Mouse (Mus musculus) heart, embryonic 14.5 days (tissue): ENCODE results near the gene Pgf. TPM values are rescaled to one million over a fixed set of nuclear protein-coding genes. Genes with fewer than 3 reads are reported as not detected.

Experiments
- ATAC-seq: fragments of 200-750 bp; cut with Nextera tagmentation; 2 replicates; pipeline ENCODE4 v1.8.0; 2017; ENCODE audit warnings: low read depth, moderate TSS enrichment; ENCODE audit not compliant: insufficient number of reproducible peaks, insufficient read depth, low FRiP score
- H3K27ac ChIP-seq, 2 experiments: fragments of 200-500 bp in 1 of 2; fragments of 300-500 bp in 1 of 2; sonication (generic) in 1 of 2; replicated peaks in 1 of 2; 2 replicates each; pipeline ENCODE4 v1.5.1; 2012 to 2014; ENCODE audit warnings: low read depth in 2 of 2, low read length in 2 of 2, control low read depth in 1 of 2, mild to moderate bottlenecking in 1 of 2, mixed read lengths in 1 of 2; ENCODE audit not compliant: control insufficient read depth in 1 of 2, insufficient read depth in 1 of 2
- H3K27me3 ChIP-seq: fragments of 300-500 bp; sonication (generic); 2 replicates; pipeline ENCODE4 v1.6.1; 2014; ENCODE audit warnings: mild to moderate bottlenecking, low read length, control low read depth; ENCODE audit not compliant: control insufficient read depth, insufficient read depth
- H3K36me3 ChIP-seq: fragments of 300-500 bp; sonication (generic); 2 replicates; pipeline ENCODE4 v1.6.1; 2014; ENCODE audit warnings: mild to moderate bottlenecking, control low read depth, low read length, mixed read lengths; ENCODE audit not compliant: control insufficient read depth, insufficient read depth
- H3K4me1 ChIP-seq, 2 experiments: fragments of 200-500 bp in 1 of 2; fragments of 300-500 bp in 1 of 2; sonication (generic) in 1 of 2; 2 replicates each; pipeline ENCODE4 v1.6.1; 2012 to 2014; ENCODE audit warnings: low read length in 2 of 2, control low read depth in 1 of 2, mixed read lengths in 1 of 2; ENCODE audit not compliant: control insufficient read depth in 2 of 2, insufficient read depth in 2 of 2
- H3K4me2 ChIP-seq: fragments of 300-500 bp; sonication (generic); 2 replicates; pipeline ENCODE4 v1.6.1; 2014; ENCODE audit warnings: mild to moderate bottlenecking, low read length
- H3K4me3 ChIP-seq, 2 experiments: fragments of 200-500 bp in 1 of 2; fragments of 300-500 bp in 1 of 2; sonication (generic) in 1 of 2; 2 replicates each; pipeline ENCODE4 v1.5.1; 2012 to 2014; ENCODE audit warnings: low read length in 2 of 2, mild to moderate bottlenecking in 2 of 2, control low read depth in 1 of 2, low read depth in 1 of 2, moderate library complexity in 1 of 2; ENCODE audit not compliant: control insufficient read depth in 1 of 2, insufficient read depth in 1 of 2
- H3K9ac ChIP-seq: fragments of 300-500 bp; sonication (generic); 2 replicates; pipeline ENCODE4 v1.6.1; 2014; ENCODE audit warnings: mild to moderate bottlenecking, low read length
- H3K9me3 ChIP-seq: fragments of 300-500 bp; sonication (generic); 2 replicates; pipeline ENCODE4 v1.6.1; 2016; ENCODE audit warnings: low read length, control low read depth; ENCODE audit not compliant: control insufficient read depth
- WGBS: fragments of 180-500 bp; shearing (Covaris S2); extraction: QIAGEN DNeasy Blood & Tissue Kit; methylation state at CpG from one replicate; pipeline ENCODE4 v1.1.7; 2014; 5-methylcytosine and 5-hydroxymethylcytosine counted together
- polyA plus RNA-seq: library from polyadenylated mRNA; unstranded; fragments of >200 nt; fragmentation: Nextera tagmentation; extraction: Ambion mirVana; gene quantifications from 2 replicates; pipeline ENCODE4 v1.2.1, GENCODE M21; 2014

Gene Pgf
- polyA plus RNA-seq, 1 experiment from 2014 or later: 10.6 TPM

GRCm38 (mm10) chr12:85136627-85137026, 41.0 kb downstream of the Pgf start:
- Histone ChIP-seq H3K36me3 (peaks cover 39% of the 10 kb centered on the region), H3K9me3 (no peaks in the 10 kb centered on the region), H3K4me3 (no peak overlapping the region), H3K27ac (no peak overlapping the region), H3K4me1 (peaks cover 3 to 9% of the 10 kb centered on the region in 2 experiments; a peak in 3 of 4 replicates), H3K27me3 (peaks cover 8% of the 10 kb centered on the region; the same call in 1 of the 2 replicates), H3K4me2 (no peak overlapping the region), H3K9ac (no peak overlapping the region)
- WGBS: 73% methylated on average over 4 of the region's 4 CpGs
- ATAC-seq: no peak

- no peak overlapping the region for H3K9ac ChIP-seq
- H3K36me3 ChIP-seq: peaks cover 48% of the 10 kb centered on the region
These were observed 41.8 kb downstream of the Pgf start for GRCm38 (mm10) chr12:85135513-85136470.

DNA sequence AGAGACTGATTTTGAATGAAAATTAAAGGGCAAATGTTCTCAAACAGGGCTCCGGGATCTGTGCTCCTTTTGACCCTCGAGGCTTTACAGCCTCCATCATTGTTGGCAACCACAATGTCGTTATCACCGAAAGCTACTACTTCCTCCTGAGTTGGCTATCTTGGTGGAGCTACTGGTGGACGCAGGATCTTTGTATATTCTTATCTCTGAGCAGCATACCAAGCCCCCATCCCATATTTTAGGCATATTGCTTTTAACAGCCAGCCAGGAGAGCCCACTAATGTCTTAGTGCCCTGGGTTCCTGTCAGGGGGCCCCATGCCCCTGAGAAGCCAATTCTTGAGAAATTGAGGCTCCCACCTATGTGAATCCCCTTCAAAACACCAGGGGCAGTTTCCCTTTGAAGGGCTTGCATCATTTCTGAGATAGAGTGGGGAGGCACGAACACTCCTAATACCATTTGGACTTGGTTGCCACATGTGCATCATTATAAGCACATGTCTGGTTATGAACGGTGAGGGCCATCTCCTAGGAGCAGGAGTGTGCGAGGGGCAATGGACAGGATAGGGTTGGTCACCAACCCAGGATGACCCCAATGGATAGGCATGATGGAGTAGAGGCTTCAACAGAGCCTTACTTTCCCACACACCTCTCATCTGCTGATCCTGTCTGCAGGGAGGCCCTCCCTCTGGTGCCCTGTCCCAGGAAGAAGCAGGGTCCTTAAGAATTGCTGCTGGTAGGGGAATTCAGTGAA, 43.4 kb downstream of the Pgf start:
- Histone ChIP-seq H3K4me2 (no peak overlapping the region), H3K27ac (no peak overlapping the region), H3K36me3 (peaks cover 63% of the 10 kb centered on the region), H3K4me3 (no peak overlapping the region), H3K9ac (no peak overlapping the region), H3K9me3 (no peaks in the 10 kb centered on the region), H3K4me1 (peaks cover 3 to 9% of the 10 kb centered on the region in 2 experiments; a peak in 3 of 4 replicates), H3K27me3 (no peaks in the 10 kb centered on the region)
- no peak for ATAC-seq
- WGBS: 75% methylated on average over 8 of the region's 8 CpGs

More at GRCm38 (mm10) chr12:85135513-85136470, 41.8 kb downstream of the Pgf start:
- Histone ChIP-seq H3K27ac (no peak overlapping the region), H3K9me3 (no peaks in the 10 kb centered on the region), H3K4me3 (no peak overlapping the region), H3K4me1 (peaks cover 3 to 9% of the 10 kb centered on the region in 2 experiments; a peak in 3 of 4 replicates), H3K4me2 (no peak overlapping the region), H3K27me3 (peaks cover 8% of the 10 kb centered on the region; the same call in 1 of the 2 replicates)
- WGBS: 65% methylated on average over 19 of the region's 19 CpGs
- no peak for ATAC-seq

GRCm38 (mm10) chr12:85131361-85131760, 46.2 kb downstream of the Pgf start:
- WGBS: 85% methylated on average over 6 of the region's 6 CpGs
- no peaks in the 10 kb centered on the region for H3K9me3 ChIP-seq
- H3K36me3 ChIP-seq: peaks cover 90% of the 10 kb centered on the region
- no peak overlapping the region for H3K9ac ChIP-seq
- ATAC-seq: no peak
- no peaks in the 10 kb centered on the region for H3K27me3 ChIP-seq
- no peak overlapping the region for H3K4me2 ChIP-seq
- no peak overlapping the region for H3K4me3 ChIP-seq
- peaks cover 3 to 7% of the 10 kb centered on the region in 2 experiments; a peak in 3 of 4 replicates for H3K4me1 ChIP-seq
- H3K27ac ChIP-seq: no peak overlapping the region

DNA sequence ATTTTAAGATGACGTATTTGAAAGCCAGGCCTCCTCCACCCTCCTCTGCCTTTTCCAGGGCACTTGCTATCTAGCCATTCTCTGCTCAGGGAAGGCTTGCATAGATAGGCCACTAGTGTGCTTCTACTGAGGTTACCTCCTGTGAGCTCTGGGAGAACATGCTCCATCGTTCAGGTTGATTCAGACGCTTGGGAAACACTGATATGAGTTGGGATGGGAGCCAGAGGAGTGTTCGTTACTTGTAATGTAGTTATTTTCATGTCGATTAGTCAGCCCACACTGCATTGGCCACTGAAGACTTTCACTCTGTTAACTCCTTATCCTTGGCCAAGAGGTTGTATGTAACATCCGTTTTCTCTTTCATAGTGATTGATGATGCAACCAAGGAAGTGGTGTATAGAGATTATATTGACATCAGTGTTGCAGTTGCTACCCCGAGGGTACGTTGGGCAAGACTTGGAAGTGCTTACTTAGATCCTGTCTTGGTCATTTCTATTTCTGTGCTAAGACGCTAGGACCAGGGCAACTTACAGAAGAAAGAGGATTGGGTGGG, 48.1 kb downstream of the Pgf start:
- no peak for ATAC-seq
- Histone ChIP-seq H3K36me3 (peaks cover 96% of the 10 kb centered on the region), H3K9me3 (no peaks in the 10 kb centered on the region), H3K4me3 (no peak overlapping the region), H3K27me3 (no peaks in the 10 kb centered on the region), H3K9ac (no peak overlapping the region), H3K4me2 (no peak overlapping the region), H3K4me1 (no peaks in the 10 kb centered on the region), H3K27ac (no peak overlapping the region)
- WGBS: 75% methylated on average over 9 of the region's 9 CpGs

DNA sequence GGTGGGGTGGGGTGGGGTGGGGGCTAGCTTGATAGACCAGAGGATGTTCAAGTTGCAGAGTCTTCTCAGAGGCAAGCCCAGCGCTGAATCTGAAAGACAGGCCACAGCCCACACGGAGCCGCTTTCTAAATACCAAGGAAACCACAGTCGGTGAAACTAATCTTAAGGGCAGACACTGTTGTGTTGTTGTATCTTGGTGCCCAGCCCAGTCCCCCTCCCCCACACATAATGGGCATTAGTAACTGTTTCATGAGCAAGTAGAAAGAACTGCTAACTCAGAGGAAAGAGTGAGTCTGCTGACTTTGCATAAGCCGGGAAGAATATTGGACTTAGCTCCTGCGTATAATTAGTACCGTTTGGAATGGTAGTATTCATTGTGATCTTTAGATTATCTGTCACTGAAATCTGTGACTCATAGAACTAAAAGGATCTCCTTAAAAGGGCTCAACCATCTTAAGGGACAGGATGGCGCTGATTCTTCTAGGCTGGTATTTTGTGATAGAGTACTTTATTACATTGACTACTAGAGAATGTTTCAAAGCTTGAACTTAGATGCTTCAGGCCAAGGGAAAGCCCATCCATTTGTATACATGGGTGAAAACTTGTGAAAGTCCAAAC, 50.5 kb downstream of the Pgf start:
- Histone ChIP-seq H3K9ac (no peak overlapping the region), H3K4me2 (no peak overlapping the region), H3K4me3 (no peak overlapping the region), H3K27me3 (no peaks in the 10 kb centered on the region), H3K27ac (no peak overlapping the region), H3K4me1 (no peaks in the 10 kb centered on the region), H3K9me3 (no peaks in the 10 kb centered on the region), H3K36me3 (peaks cover 97% of the 10 kb centered on the region)
- WGBS: 78% methylated on average over 8 of the region's 8 CpGs
- no peak for ATAC-seq

- Histone ChIP-seq H3K4me2 (no peak overlapping the region), H3K4me3 (no peak overlapping the region), H3K4me1 (no peaks in the 10 kb centered on the region), H3K9ac (no peak overlapping the region), H3K36me3 (peaks cover 98% of the 10 kb centered on the region), H3K27me3 (no peaks in the 10 kb centered on the region), H3K27ac (no peak overlapping the region), H3K9me3 (no peaks in the 10 kb centered on the region)
- WGBS: 96% methylated on average over 5 of the region's 5 CpGs
- ATAC-seq: no peak
These were observed 52.8 kb downstream of the Pgf start for GRCm38 (mm10) chr12:85124751-85125150.
